Mouse (Mus musculus) E14TG2a.4 (cell line): ENCODE measurements around the gene Hes3.

Experiments
- H3K27me3 ChIP-seq: 2 replicates; pipeline ENCODE4 v1.6.1; 2014; ENCODE audit warnings: low read length, control low read depth; ENCODE audit not compliant: insufficient read depth
- H3K36me3 ChIP-seq: 2 replicates; pipeline ENCODE4 v1.6.1; 2014; ENCODE audit warnings: low read length, control low read depth; ENCODE audit not compliant: insufficient read depth
- H3K4me1 ChIP-seq: replicated peaks from 2 replicates; pipeline ENCODE4 v1.6.1; 2014; ENCODE audit warnings: low read depth, low read length, control low read depth
- H3K4me3 ChIP-seq: replicated peaks from 2 replicates; pipeline ENCODE4 v1.5.1; 2014; ENCODE audit warnings: mild to moderate bottlenecking, low read length
- H3K9me3 ChIP-seq: 2 replicates; pipeline ENCODE4 v1.6.1; 2014; ENCODE audit warnings: low read length, control low read depth
- CTCF ChIP-seq: conservative IDR thresholded peaks from 2 replicates; pipeline ENCODE4 v1.5.1; 2014; ENCODE audit warnings: low read length
- NANOG ChIP-seq: IDR thresholded peaks from 2 replicates; pipeline ENCODE4 v1.6.1; 2014; ENCODE audit warnings: borderline replicate concordance, low read length, mixed read lengths
- POU5F1 ChIP-seq: IDR thresholded peaks from 2 replicates; pipeline ENCODE4 v1.6.1; 2014; ENCODE audit warnings: low read length, borderline replicate concordance

The Hes3 gene

DNA sequence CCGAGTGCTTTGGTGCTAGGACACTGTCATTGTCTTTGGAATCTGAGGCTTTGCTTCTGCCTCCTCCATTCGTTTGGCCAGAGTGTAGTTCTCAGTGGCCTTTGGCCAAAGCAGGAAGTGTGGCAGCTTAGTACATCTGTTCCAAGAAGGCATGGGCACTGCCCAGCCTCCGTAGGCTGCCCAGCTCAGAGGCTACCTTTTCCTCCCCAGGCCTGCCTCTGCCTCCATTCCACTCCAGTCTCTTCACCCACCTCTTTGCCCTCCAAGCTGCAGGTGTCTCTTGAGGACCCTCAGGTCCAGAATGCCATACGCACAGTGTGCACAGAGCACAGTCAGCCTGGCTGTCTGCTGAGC, 27.3 kb downstream of the Hes3 start:
- peak overlapping the region; percentile 55 for H3K4me3 ChIP-seq
- H3K4me1 ChIP-seq = peaks cover 63% of the 10 kb centered on the region
- no peak for TF ChIP-seq NANOG
- TF ChIP-seq CTCF = no peak
- no peak for TF ChIP-seq POU5F1
- no peaks in the 10 kb centered on the region for H3K9me3 ChIP-seq
- H3K36me3 ChIP-seq = peaks cover 39% of the 10 kb centered on the region
- H3K27me3 ChIP-seq = no peaks in the 10 kb centered on the region

DNA sequence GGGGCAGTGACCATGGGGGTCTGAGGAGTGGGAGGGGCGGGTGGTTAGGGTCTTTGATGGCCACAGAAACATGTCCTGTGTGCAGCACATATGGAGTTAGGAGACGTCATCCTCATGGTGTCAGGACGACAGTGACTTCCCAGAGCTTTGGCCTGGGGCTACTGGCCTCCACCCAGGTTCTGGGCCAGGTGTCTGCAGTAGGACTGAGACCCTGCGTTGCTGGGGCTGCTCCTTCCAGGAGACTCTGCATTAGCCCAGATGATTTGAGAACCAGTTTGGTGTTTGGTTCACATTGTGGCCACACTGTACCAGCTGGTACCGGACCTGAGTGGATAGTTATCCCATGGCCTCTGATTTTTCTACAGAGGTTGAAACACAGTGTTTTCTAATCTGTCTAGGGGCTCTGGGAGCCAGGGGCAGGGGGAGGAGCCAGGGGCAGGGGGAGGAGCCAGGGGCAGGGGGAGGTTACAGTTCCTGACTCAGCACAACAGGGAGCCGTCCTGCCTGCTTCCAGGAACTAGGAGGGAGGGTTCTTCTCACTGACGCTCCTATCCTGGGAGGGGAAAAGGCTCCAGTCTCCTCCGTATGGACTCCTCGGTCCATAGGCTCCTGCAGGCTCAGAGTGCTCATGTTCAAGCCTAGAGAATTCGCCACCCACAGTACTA, 27.8 kb downstream of the Hes3 start:
- Histone ChIP-seq H3K36me3 (peaks cover 43% of the 10 kb centered on the region), H3K4me3 (peak overlapping the region; percentile 62), H3K27me3 (no peaks in the 10 kb centered on the region), H3K4me1 (peaks cover 64% of the 10 kb centered on the region), H3K9me3 (no peaks in the 10 kb centered on the region)
- TF ChIP-seq NANOG (no peak), CTCF (no peak), POU5F1 (no peak)

DNA sequence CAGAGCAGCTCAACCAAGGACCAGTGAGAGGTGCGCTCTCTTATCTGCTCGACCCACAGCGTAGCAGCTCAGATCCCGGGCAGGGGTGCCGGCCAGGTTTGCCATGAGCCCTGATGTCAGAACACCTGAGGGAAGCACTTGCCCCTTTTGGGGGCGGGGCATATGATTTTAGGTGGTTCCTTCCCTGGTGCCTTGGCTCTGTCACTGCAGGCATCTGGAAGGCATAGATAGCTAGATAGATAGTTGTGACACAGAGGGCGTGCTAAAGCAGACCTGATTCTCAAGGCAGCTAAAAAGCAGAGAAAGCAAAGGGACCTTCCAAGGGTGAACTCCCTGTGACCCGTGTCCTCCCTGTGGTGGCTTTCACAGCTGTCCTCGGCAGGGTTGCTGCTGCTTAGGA, 28.4 kb downstream of the Hes3 start:
- Histone ChIP-seq H3K9me3 (no peaks in the 10 kb centered on the region), H3K4me3 (peak overlapping the region; percentile 62), H3K27me3 (no peaks in the 10 kb centered on the region), H3K36me3 (peaks cover 44% of the 10 kb centered on the region), H3K4me1 (peaks cover 69% of the 10 kb centered on the region)
- TF ChIP-seq CTCF (no peak), POU5F1 (no peak), NANOG (no peak)

DNA sequence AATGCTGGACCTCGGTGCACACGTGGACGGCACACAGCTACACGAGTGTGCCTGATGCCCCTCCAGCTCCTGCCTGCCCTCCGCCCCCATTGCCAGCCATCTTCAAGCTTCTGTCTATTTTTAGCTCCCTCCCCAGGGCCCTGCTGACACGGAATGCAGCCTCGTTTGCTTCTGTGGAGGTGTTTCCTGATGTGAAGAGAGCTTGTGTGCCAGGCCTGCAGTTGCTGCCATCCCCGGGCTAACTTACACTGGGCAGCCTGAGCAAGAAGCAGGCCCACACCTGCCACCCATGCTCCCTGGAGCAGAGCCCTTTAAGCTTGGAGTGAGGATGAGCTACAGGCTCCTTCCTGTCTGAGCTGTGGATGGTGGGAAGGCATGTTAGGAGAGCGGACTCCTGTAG, 29.3 kb downstream of the Hes3 start:
- Histone ChIP-seq H3K27me3 (no peaks in the 10 kb centered on the region), H3K9me3 (no peaks in the 10 kb centered on the region), H3K4me3 (peak overlapping the region; percentile 62), H3K4me1 (peaks cover 69% of the 10 kb centered on the region), H3K36me3 (peaks cover 36% of the 10 kb centered on the region)
- no peak for TF ChIP-seq CTCF
- no peak for TF ChIP-seq POU5F1
- no peak for TF ChIP-seq NANOG

DNA sequence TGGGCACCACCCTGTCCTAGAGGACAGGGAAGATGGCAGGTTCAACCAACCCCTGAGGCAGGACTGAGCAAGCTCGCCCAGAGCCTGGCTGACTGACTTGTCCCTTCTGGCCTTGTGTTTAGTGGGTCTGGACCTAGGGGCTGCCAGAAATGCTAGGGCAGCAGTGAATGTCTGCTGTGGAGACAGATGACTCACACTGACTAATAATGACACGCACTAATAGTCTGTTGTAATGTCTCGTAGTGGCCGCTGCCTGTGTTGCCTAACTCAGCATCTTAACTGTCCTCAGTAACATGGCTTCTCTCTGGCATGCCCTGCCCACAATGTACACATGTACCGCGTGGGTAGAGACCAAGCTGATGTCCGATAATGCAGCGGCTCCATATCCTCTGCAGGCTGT, 31.0 kb downstream of the Hes3 start:
- Histone ChIP-seq H3K4me1 (peaks cover 58% of the 10 kb centered on the region), H3K9me3 (no peaks in the 10 kb centered on the region), H3K27me3 (no peaks in the 10 kb centered on the region), H3K4me3 (0 out of 2 replicates have a peak overlapping the region, but pooled peaks have one; percentile 62), H3K36me3 (peaks cover 43% of the 10 kb centered on the region)
- no peak for TF ChIP-seq NANOG
- no peak for TF ChIP-seq CTCF
- TF ChIP-seq POU5F1 = no peak

DNA sequence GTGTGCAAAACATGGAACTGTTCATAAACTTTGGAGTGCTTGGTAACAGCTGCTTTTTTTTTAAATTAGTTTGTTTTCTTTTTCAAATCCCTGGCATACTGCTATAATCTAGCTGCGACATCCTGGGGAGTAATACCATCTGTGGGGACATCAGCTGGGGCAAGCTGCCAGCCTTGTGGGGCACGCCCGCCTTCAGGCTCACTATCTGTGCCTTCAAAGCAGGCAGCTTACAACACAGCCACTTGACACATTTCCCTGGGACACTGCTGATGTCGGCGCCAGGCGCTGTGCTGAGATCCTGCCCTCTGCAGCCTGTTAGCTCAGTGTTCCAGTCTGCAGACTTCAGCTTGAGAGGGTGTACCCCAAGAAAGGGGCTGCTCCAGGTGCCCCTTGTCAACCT, 34.4 kb downstream of the Hes3 start:
- Histone ChIP-seq H3K4me3 (no peak overlapping the region), H3K9me3 (no peaks in the 10 kb centered on the region), H3K4me1 (peaks cover 35% of the 10 kb centered on the region), H3K27me3 (no peaks in the 10 kb centered on the region), H3K36me3 (peaks cover 67% of the 10 kb centered on the region)
- TF ChIP-seq CTCF (no peak), POU5F1 (no peak), NANOG (no peak)

DNA sequence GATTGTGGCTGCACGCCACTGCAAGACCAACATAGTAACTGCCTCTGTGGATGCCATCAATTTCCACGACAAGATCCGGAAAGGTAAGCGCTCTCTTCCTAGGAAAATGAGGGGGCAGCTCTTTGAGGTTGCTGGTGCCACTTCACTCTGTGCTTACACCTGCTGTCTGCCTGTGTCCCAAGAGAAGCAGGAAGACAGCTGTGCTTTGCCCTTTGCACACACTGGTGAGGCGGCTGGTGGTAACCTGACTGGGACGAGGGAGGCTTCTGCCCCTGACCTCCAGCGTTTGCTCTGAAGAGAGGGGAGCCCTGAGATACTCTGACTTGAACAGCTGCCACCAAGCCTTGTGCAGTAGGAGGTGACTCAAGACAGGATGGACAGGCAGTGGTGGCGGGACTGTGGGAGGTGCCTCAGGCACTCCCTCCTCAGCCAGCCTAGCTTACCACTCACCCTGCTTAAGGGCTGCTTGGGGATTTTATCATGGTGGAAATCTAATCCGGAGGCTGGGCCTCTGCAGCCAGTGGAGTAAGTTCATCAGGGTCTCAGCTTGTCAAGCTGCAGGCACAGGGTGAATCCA, 38.2 kb downstream of the Hes3 start:
- H3K4me3 ChIP-seq = no peak overlapping the region
- H3K4me1 ChIP-seq = peaks cover 9% of the 10 kb centered on the region; the same call in 1 of the 2 replicates
- no peaks in the 10 kb centered on the region for H3K27me3 ChIP-seq
- TF ChIP-seq CTCF (no peak), NANOG (no peak), POU5F1 (no peak)
- H3K36me3 ChIP-seq = peaks cover 62% of the 10 kb centered on the region
- H3K9me3 ChIP-seq = no peaks in the 10 kb centered on the region

DNA sequence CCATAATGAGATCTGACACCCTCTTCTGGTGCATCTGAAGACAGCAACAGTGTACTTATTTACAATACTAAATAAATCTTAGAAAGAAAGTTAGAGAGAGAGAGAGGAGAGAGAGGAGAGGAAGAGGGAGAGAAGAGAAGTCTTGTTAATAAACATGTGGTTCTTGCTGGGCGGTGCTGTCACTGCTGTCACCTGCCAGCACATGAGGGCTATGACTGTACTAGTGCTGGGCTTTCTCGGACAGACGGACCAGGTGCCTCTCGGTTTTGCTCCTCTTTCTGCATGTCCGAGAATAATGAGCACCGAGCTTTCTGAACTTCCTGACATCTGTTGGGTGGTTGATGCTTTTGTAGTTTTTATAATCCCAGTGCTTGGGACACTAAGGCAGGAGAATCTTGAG, 40.8 kb downstream of the Hes3 start:
- Histone ChIP-seq H3K9me3 (no peaks in the 10 kb centered on the region), H3K27me3 (no peaks in the 10 kb centered on the region), H3K4me3 (no peak overlapping the region), H3K36me3 (peaks cover 58% of the 10 kb centered on the region), H3K4me1 (peaks cover 8% of the 10 kb centered on the region; the same call in 1 of the 2 replicates)
- TF ChIP-seq POU5F1 = no peak
- no peak for TF ChIP-seq NANOG
- TF ChIP-seq CTCF = no peak
